ENCODE assay signal across 12 mouse cellular contexts in genomic region chr7:114183416-114183815, GRCm38 (mm10).
"Had no signal": no experiment of that assay in that cellular context is flagged by ENCODE, and none has a peak within 500 bp of the region (broad histone marks: within the 10 kb centered on the region; RNA-seq: fewer than 3 reads in every experiment).

No protein-coding gene starts in this region.

- H3K27ac ChIP-seq: limb, embryonic 15.5 days; liver, embryonic 12.5 days; lung, embryonic 15.5 days; midbrain, embryonic 15.5 days; neural tube, embryonic 13.5 days; stomach, embryonic 15.5 days had no signal

- DNase-seq: kidney, adult 8-10 months; kidney, postnatal 10 days; kidney, postnatal 4 days; right cerebral cortex, postnatal 14 days; thymus, adult 2 months; thymus, postnatal 25 days had no signal

- H3K27me3 ChIP-seq: limb, embryonic 15.5 days; liver, embryonic 12.5 days; lung, embryonic 15.5 days; midbrain, embryonic 15.5 days; neural tube, embryonic 13.5 days; stomach, embryonic 15.5 days had no signal

- H3K4me3 ChIP-seq: limb, embryonic 15.5 days; liver, embryonic 12.5 days; lung, embryonic 15.5 days; midbrain, embryonic 15.5 days; neural tube, embryonic 13.5 days; stomach, embryonic 15.5 days had no signal

- ATAC-seq: liver, embryonic 12.5 days; midbrain, embryonic 15.5 days had no signal

- H3K36me3 ChIP-seq: limb, embryonic 15.5 days; liver, embryonic 12.5 days; lung, embryonic 15.5 days; midbrain, embryonic 15.5 days; neural tube, embryonic 13.5 days; stomach, embryonic 15.5 days had no signal

- H3K4me1 ChIP-seq: limb, embryonic 15.5 days; liver, embryonic 12.5 days had no signal

- H3K9me3 ChIP-seq: limb, embryonic 15.5 days; lung, embryonic 15.5 days; midbrain, embryonic 15.5 days; neural tube, embryonic 13.5 days; stomach, embryonic 15.5 days had no signal

- H3K4me2 ChIP-seq: limb, embryonic 15.5 days; liver, embryonic 12.5 days; lung, embryonic 15.5 days; midbrain, embryonic 15.5 days; neural tube, embryonic 13.5 days; stomach, embryonic 15.5 days had no signal

- H3K9ac ChIP-seq: limb, embryonic 15.5 days; liver, embryonic 12.5 days; lung, embryonic 15.5 days; midbrain, embryonic 15.5 days; neural tube, embryonic 13.5 days; stomach, embryonic 15.5 days had no signal
